Mouse (Mus musculus) liver, postnatal 0 days (tissue): Measurements from ENCODE around the gene Ttc28. TPM values are rescaled to one million over a fixed set of nuclear protein-coding genes. Genes with fewer than 3 reads are reported as not detected.

Experiments used
- ATAC-seq: fragments of 200-750 bp; cut with Nextera tagmentation; 2 replicates; pipeline ENCODE4 v1.8.0; 2017; ENCODE audit warnings: mild to moderate bottlenecking, moderate library complexity
- DNase-seq: peaks from one replicate; pipeline ENCODE4 v3.0.0-alpha.2; 2016
- H3K27ac ChIP-seq: fragments of 300-500 bp; sonication (generic); 2 replicates; pipeline ENCODE4 v1.5.1; 2014; ENCODE audit warnings: antibody characterized with exemption, moderate library complexity, mild to moderate bottlenecking, low read depth
- H3K27me3 ChIP-seq: fragments of 300-500 bp; sonication (generic); 2 replicates; pipeline ENCODE4 v1.6.1; 2014; ENCODE audit warnings: low read length, control low read depth, mixed read lengths; ENCODE audit not compliant: insufficient read depth
- H3K36me3 ChIP-seq: fragments of 300-500 bp; sonication (generic); replicated peaks from 2 replicates; pipeline ENCODE4 v1.6.1; 2014; ENCODE audit warnings: mild to moderate bottlenecking, control low read depth, low read length, moderate library complexity, mixed read lengths; ENCODE audit not compliant: insufficient read depth
- H3K4me1 ChIP-seq: fragments of 300-500 bp; sonication (generic); 2 replicates; pipeline ENCODE4 v1.6.1; 2014; ENCODE audit warnings: antibody characterized with exemption, mild to moderate bottlenecking, control low read depth; ENCODE audit not compliant: insufficient read depth
- H3K4me2 ChIP-seq: fragments of 300-500 bp; sonication (generic); 2 replicates; pipeline ENCODE4 v1.6.1; 2014; ENCODE audit warnings: low read depth, mild to moderate bottlenecking, low read length, moderate library complexity, mixed read lengths
- H3K4me3 ChIP-seq: fragments of 300-500 bp; sonication (generic); 2 replicates; pipeline ENCODE4 v1.5.1; 2014; ENCODE audit warnings: low read depth, low read length
- H3K9ac ChIP-seq: fragments of 300-500 bp; sonication (generic); replicated peaks from 2 replicates; pipeline ENCODE4 v1.6.1; 2014; ENCODE audit warnings: mild to moderate bottlenecking, moderate library complexity
- H3K9me3 ChIP-seq: fragments of 300-500 bp; sonication (generic); 2 replicates; pipeline ENCODE4 v1.6.1; 2016; ENCODE audit warnings: mild to moderate bottlenecking, control low read depth, low read length, mixed read lengths
- CTCF ChIP-seq: sonication (generic); IDR thresholded peaks from 2 replicates; pipeline ENCODE4 v1.5.1; 2016; ENCODE audit warnings: antibody characterized with exemption, low read depth
- EP300 ChIP-seq: IDR thresholded peaks from 2 replicates; pipeline ENCODE4 v1.6.1; 2016; ENCODE audit warnings: antibody characterized with exemption, low read depth, mild to moderate bottlenecking
- WGBS: fragments of 180-500 bp; shearing (Covaris S2); extraction: QIAGEN DNeasy Blood & Tissue Kit; methylation state at CpG from one replicate; pipeline ENCODE4 v1.1.7; 2014; ENCODE audit not compliant: insufficient replicate concordance; 5-methylcytosine and 5-hydroxymethylcytosine counted together
- polyA plus RNA-seq: library from polyadenylated mRNA; unstranded; fragments of >200 nt; fragmentation: Nextera tagmentation; extraction: Ambion mirVana; gene quantifications from 2 replicates; pipeline ENCODE4 v1.2.1, GENCODE M21; 2015

The Ttc28 gene
- polyA plus RNA-seq, 1 experiment from 2014 or later: 0.73 TPM

DNA sequence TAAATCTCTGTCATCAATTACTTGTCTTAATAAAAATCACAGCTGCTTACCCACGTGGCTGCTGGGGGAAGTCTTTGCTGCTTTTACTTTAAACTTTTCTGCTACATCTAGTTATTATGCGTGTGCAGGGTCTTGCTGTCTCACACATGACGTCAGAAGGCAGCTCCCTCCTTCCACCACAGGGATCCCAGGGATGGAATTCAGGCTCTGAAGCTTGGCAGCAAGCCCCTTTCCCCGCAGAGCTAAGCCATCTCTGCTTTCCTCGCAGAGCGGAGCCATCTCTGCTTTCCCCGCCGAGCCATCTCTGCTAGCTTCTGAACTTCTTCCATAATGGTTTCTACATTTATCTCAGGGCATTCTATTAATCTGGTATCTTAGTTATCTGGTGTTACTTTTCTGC is 128.3 kb downstream of the Ttc28 start:
- Histone ChIP-seq H3K27me3 (no peaks in the 10 kb centered on the region), H3K4me2 (no peak overlapping the region), H3K9ac (no peak overlapping the region), H3K4me1 (no peaks in the 10 kb centered on the region), H3K4me3 (no peak overlapping the region), H3K27ac (no peak overlapping the region), H3K36me3 (no peaks in the 10 kb centered on the region), H3K9me3 (no peaks in the 10 kb centered on the region)
- ATAC-seq: no peak
- no peak for DNase-seq
- 79% methylated on average over 8 of the region's 8 CpGs for WGBS
- TF ChIP-seq CTCF: no peak
- no peak for TF ChIP-seq EP300

DNA sequence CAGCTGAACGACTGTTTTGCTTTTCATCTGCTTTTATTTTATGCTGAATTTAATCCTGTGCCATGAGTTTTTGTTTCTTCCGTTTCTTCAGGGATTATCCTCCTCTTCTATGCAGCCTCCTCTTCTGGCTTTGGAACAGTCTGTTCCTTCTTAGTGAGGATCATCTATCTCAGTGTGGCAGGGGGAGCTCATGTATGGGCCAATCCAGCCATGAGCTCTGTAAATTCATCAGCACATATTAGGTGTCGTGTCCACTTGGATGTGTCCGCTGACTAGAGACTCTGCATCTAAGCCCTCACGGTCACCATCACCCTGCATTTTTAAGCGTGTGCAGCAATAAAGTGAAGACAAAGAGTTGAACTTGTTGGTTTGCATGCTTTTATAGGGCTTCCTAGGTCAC is 128.8 kb downstream of the Ttc28 start:
- H3K4me1 ChIP-seq: no peaks in the 10 kb centered on the region
- H3K27me3 ChIP-seq: no peaks in the 10 kb centered on the region
- WGBS: 82% methylated on average over 6 of the region's 6 CpGs
- H3K9ac ChIP-seq: no peak overlapping the region
- ATAC-seq: no peak
- no peak overlapping the region for H3K27ac ChIP-seq
- no peak for DNase-seq
- TF ChIP-seq CTCF: no peak
- TF ChIP-seq EP300: no peak
- no peak overlapping the region for H3K4me2 ChIP-seq
- no peak overlapping the region for H3K4me3 ChIP-seq
- no peaks in the 10 kb centered on the region for H3K9me3 ChIP-seq
- H3K36me3 ChIP-seq: no peaks in the 10 kb centered on the region

DNA sequence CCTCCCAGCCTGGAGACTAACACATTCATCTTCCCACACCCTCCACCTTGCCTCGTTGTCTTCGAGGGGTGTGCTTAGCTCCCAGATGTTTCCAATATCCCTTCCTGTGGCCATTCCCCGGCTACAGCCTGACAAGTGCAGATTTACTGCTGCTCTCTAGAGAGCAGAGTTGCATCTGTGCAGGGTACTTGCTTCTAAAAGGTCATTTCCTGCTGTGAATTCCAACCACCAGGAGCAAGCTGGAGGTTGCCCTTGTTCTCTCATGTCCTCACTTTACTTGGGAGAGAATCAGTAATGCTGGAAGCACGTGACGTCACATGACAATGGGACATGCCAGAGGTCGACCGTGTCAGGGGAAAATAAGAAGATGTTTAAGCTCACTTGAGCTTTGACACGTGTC is 131.7 kb downstream of the Ttc28 start:
- Histone ChIP-seq H3K4me3 (no peak overlapping the region), H3K36me3 (no peaks in the 10 kb centered on the region), H3K4me2 (no peak overlapping the region), H3K9ac (no peak overlapping the region), H3K27me3 (no peaks in the 10 kb centered on the region), H3K4me1 (no peaks in the 10 kb centered on the region), H3K27ac (no peak overlapping the region), H3K9me3 (no peaks in the 10 kb centered on the region)
- TF ChIP-seq CTCF: peak; percentile 27
- no peak for TF ChIP-seq EP300
- WGBS: 46% methylated on average over 8 of the region's 8 CpGs
- no peak for DNase-seq
- no peak for ATAC-seq

DNA sequence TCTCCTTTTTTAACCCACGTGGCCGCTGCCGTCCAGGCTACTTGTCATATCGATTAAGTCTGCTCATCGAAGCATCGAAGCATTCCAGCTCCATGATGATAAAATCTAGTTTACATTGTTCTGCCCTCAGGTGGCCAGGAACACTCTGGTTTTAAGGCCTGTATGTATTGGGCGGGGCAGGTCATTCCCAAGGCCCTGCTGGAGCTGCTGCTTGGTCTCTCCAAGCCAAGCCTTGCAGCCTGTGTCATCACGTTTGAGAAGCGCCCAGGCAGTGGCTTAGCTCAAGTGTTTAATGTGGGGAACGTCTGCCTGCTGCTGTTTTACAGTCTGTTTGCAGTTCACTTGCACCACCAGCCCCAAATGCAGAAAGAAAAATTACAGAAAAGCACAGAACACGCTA is 132.5 kb downstream of the Ttc28 start:
- H3K27me3 ChIP-seq: no peaks in the 10 kb centered on the region
- no peaks in the 10 kb centered on the region for H3K9me3 ChIP-seq
- H3K4me3 ChIP-seq: no peak overlapping the region
- ATAC-seq: no peak
- no peaks in the 10 kb centered on the region for H3K4me1 ChIP-seq
- no peak for TF ChIP-seq CTCF
- no peak for TF ChIP-seq EP300
- H3K27ac ChIP-seq: no peak overlapping the region
- H3K36me3 ChIP-seq: no peaks in the 10 kb centered on the region
- no peak for DNase-seq
- WGBS: 75% methylated on average over 11 of the region's 11 CpGs
- H3K9ac ChIP-seq: no peak overlapping the region
- no peak overlapping the region for H3K4me2 ChIP-seq

GRCm38 (mm10) chr5:111012587-111012986 is 133.0 kb downstream of the Ttc28 start:
- no peak for ATAC-seq
- H3K27ac ChIP-seq: no peak overlapping the region
- no peak overlapping the region for H3K4me3 ChIP-seq
- no peak overlapping the region for H3K4me2 ChIP-seq
- WGBS: 76% methylated on average over 7 of the region's 7 CpGs
- H3K4me1 ChIP-seq: no peaks in the 10 kb centered on the region
- no peaks in the 10 kb centered on the region for H3K27me3 ChIP-seq
- DNase-seq: no peak
- TF ChIP-seq CTCF: no peak
- TF ChIP-seq EP300: no peak
- no peaks in the 10 kb centered on the region for H3K36me3 ChIP-seq
- H3K9me3 ChIP-seq: no peaks in the 10 kb centered on the region
- no peak overlapping the region for H3K9ac ChIP-seq

DNA sequence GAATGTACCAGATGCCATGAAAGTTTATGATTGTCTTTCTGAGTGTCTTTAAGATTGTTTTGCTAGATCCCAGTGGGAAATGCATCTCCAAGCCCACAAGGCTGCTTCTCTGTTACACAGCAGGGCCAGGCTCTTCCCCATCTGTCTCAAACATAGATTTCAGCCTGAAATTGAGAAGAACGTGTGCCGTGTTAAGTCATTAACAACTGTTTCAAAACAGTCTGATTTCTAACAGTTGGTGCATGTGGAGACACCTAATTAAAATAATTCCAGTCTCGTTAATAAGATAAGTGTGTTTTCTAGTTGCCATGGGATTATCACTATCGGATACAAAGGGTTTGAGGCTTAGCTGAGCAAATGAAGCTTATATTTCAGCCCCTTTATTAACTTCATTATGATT is 135.4 kb downstream of the Ttc28 start:
- H3K27ac ChIP-seq: no peak overlapping the region
- H3K9ac ChIP-seq: no peak overlapping the region
- no peak overlapping the region for H3K4me2 ChIP-seq
- H3K36me3 ChIP-seq: no peaks in the 10 kb centered on the region
- DNase-seq: no peak
- no peaks in the 10 kb centered on the region for H3K4me1 ChIP-seq
- TF ChIP-seq EP300 (no peak), CTCF (no peak)
- no peak overlapping the region for H3K4me3 ChIP-seq
- no peaks in the 10 kb centered on the region for H3K9me3 ChIP-seq
- WGBS: 83% methylated on average over 4 of the region's 4 CpGs
- H3K27me3 ChIP-seq: no peaks in the 10 kb centered on the region
- ATAC-seq: no peak

- H3K4me3 ChIP-seq: no peak overlapping the region
- no peak overlapping the region for H3K4me2 ChIP-seq
- H3K27me3 ChIP-seq: no peaks in the 10 kb centered on the region
- no peak overlapping the region for H3K27ac ChIP-seq
- no peak for ATAC-seq
- DNase-seq: no peak
- TF ChIP-seq EP300: no peak
- no peak for TF ChIP-seq CTCF
- no peaks in the 10 kb centered on the region for H3K9me3 ChIP-seq
- H3K4me1 ChIP-seq: no peaks in the 10 kb centered on the region
- 68% methylated on average over 4 of the region's 4 CpGs for WGBS
- H3K9ac ChIP-seq: no peak overlapping the region
- H3K36me3 ChIP-seq: no peaks in the 10 kb centered on the region
Measured at GRCm38 (mm10) chr5:111017319-111017718, 137.7 kb downstream of the Ttc28 start.
